Mouse (Mus musculus) WW6 (cell line): Measurements from ENCODE around the gene Mrgprh.

Source experiments
- DNase-seq: peaks from one replicate; pipeline ENCODE4 v3.0.0-alpha.2; 2013; ENCODE audit warnings: low read depth, low spot score

The Mrgprh gene

DNA sequence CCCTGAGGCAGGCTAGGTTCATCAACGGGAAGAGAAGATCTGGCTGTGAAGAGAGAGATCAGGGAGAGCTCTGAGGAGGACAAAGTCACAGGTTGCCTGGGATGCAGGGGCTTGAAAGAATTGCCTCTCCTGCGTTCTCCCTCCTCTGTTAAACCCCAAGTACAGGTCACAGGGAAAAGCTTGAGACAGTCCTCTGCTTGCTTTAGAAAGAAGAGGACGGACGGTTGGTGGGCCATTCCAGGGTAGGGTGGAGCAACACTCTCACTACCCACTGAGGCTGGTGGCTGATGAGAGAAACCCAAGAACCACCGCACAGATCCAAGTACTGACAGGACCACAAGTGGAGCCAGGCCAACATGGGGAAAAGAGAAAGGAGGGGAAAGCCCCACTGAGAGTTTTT lies at the start of gene Mrgprh:
Mrgprh (plus strand) TSS at position 301 of the 400 bp plus-strand sequence.
- no peak for DNase-seq

DNA sequence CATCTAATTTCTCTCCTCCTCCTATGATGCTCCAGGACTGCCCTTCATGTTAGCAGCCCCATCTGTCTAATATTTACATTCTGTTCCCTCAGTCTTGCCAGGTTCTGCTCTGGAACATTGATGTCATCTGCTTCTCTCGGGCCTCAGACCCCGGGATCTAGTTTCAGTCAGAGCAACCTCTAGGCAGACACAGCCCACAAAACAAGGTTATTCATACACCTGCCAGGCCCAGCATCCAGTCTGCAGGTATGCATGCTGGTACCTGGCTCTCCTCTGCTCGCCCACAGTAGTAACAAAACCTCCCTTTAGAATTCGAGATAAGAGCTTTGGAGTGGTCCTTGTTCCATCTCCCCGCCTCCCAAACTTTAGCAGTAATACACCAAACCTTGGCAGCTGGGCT lies 45.5 kb upstream of the Mrgprh start:
- DNase-seq, result no peak

DNA sequence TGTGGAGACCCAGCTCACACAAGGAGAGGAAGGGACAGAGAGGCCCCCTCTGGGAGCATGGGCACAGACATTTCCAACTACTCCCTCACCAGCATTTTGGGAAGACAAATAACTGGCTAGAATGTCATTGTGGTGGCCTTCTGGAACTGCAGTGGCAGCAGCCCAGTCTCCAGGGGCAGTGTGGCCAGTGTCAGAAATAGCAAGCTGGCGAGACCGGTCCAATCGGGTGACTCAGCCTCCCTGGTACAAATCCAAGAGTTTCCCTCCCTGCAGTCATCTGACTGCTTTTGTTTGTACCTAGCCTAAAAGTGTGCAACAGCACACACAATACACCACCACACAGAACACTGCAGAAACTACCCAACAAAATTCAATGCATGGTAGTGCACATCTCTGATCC lies 43.6 kb upstream of the Mrgprh start:
- DNase-seq, result no peak

DNA sequence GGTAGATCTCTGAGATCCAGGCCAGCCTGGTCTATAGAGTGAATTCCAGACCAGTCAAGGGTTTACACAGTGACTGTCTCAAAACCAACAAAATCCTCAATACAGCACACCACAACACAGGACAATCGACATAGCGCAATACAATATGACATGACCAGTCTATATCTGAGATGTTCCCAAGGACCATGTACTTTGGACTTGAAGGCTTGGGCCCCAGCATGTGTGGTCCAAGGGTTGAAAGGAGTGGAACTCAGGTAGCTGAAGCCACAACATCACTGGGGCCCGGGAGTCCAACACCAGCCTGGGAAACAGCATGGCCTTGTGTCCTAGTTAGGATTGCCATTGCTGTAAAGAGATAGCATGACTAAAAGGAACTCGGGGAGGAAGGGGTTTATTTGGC lies 43.2 kb upstream of the Mrgprh start:
- DNase-seq, result no peak

DNA sequence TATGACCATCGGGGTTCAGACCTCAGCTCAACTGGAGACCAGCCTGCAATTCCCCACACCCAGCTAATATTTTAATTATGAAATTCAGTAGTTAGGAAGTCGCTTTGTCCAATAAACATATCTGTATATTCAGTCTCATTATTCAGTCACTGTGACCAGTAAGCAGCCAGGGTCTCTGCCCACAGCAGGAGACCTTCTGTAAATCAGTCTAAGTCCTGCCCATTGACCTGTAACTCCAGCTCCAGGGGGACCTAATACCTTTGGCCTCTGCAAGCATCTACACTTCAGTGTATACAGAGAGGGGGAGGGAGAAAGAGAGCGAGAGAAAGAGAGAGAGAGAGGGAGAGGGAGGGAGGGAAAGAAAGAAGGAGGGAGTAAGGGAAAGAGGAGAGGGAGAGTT lies 41.5 kb upstream of the Mrgprh start:
- DNase-seq, result no peak

DNA sequence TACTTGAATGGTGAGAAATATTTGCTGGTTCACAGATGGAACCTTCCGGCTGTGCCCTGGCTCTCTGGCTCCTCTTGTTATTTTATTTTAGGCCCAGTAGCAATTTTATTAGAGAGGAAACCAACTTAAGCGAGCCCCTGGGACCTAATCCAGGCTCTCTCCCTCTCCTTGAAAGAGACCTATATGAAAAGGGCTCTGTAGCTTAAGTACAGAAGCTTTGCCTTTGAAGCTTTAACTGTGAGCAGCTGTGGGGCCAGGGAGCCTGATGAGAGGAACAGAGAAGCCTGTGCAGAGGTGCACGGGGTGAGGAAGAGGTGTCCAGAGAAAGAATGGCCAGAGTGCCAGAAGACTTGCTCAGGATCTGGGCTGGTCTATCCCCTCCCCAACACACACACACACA lies 41.0 kb upstream of the Mrgprh start:
- DNase-seq, result no peak

DNA sequence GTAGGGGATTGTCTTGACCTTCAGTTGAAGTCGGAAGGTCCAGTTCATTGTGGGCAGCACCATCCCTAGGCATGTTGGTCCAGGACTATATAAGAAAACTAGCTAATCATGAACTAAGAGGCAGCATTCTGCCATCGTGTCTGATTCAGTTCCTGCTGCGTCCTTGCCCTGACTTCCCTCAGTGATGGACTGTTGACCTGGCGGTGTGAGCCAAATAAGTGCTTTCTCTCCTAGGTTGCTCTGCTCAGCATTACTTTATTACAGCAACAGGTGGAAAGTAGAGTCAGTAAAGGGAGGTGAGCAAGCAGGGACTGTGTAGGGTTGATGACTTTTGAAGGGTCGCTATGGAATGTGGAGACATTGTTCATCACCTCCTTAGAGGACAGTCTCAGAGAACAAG lies 40.1 kb upstream of the Mrgprh start:
- no peak for DNase-seq

DNA sequence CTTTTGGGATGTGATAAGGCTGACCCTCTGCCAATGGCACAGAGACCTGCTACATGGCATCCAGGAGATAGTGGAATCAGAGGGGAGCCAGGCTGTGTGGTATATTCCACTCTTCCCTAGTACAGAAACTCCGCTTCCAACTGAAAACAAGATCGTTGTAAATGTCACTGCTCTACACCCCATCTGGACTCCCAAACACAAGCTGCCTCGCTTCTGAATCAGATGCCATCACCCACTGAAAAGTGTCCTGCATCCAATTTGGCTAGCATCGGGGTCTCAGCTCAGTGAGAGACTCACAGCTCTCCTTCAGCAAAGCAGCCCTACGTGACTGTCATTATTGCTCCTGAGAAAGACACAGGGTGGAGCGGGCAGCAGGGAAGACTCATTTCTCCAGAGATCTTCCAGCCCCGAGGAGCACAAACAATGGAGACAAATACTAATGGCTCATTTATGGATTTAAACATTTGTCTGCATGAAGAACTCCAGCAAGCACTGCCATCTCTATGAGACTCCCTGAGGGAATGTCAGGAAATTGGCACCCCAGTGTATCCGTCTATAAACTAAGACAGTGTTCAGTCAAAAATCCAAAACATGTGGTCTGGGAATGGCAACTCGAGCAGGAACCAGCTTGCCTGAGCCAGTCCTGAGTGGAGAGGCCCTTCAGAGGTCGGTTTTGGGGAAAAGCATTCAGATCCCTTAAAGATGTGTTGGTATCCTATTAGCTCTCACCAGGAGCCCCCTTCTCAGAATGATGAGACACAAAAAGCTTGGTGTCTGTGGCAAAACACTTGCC lies 36.2 kb upstream of the Mrgprh start:
- DNase-seq, result no peak

DNA sequence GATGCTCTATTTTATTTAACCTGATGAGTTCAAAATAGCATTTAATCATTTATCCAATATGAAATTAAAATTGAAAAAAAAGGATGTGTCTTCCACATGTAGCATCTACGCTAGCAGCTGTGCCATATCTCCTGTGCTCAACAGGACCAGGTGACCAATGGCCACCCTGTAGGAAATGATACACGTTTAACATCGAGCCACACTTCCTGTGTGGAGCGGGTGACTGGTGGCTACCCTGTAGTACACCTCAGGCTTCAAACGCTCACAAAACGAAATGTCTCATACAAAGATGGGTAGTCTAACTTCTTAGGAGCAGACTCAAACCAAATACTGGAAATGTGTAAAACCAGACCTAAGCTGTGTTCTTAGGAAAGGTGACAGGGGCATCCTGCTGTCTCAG lies 32.0 kb upstream of the Mrgprh start:
- no peak for DNase-seq

DNA sequence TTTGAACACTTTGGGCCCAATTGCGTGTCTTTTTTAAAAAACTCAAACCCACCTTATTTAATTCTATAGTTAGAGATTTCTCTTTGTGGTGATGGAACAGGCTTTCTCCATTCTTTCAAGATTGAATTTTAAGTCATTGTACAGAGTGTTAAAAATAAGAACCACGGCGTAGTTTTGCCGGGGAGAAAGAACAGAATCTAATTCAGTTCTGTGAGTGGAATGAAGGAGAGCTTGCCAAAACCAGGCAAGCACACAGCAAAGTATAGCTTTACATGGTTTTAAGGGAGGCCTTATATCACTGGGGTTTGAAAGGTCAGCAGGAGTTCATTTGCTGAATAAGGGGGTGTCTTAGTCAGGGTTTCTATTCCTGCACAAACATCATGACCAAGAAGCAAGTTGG lies 31.3 kb upstream of the Mrgprh start:
- DNase-seq, result no peak

DNA sequence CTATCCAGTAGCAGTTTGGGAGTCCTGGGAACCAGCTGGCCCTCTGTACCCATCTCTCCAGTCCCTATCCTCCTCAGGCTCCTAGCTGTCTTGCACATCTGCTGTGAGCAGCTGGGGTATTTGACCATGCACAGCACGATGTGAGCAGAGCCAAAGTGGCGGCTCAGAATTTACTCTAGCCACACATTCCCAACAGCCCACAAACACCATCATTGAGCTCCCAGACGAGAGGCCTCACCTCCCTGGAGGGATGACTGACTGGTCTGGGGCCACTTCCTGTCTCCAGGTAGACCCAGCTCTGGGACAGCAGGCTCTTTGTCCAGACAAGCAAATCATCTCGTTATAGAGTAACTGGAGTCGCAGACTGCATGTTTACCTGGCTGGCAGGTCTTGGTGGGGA lies 30.0 kb upstream of the Mrgprh start:
- DNase-seq, result no peak

DNA sequence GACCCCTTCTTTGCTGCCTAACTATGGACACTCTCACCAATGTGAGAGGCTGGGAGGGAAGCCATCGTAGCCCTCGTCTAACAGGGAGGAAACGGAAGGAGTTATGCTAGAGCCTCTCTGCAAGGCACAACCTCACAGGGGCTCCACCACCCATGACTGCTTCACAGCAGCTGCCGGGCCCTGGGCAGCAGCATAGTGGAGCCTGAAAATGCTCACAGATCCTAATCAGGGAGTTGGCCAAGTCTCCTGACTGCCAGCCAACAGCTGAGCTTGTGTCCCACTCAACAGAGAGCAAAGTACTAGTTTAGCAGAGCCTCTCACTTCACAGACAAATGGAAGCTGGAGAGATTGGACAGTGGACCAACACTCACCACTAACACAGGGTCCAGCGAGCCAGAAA lies 29.4 kb upstream of the Mrgprh start:
- no peak for DNase-seq

DNA sequence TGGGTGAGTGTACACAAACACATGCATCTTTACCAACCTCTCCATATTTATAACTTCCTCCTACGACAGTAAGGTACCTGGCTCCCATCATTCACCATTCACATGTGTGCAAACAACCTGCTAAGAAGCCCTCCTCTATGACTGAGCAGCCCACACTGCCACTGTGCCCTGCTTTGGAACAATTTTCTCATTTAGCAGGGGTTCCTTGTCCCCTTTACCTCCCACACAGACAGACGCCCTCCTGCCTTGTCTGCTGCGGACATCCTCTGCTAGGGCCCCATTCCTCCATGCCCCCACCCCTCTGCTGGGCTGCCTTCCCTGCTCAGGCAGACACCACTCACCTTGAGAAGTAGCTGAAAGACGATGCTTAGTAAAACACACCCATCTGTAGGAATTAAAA lies 28.1 kb upstream of the Mrgprh start:
- no peak for DNase-seq

DNA sequence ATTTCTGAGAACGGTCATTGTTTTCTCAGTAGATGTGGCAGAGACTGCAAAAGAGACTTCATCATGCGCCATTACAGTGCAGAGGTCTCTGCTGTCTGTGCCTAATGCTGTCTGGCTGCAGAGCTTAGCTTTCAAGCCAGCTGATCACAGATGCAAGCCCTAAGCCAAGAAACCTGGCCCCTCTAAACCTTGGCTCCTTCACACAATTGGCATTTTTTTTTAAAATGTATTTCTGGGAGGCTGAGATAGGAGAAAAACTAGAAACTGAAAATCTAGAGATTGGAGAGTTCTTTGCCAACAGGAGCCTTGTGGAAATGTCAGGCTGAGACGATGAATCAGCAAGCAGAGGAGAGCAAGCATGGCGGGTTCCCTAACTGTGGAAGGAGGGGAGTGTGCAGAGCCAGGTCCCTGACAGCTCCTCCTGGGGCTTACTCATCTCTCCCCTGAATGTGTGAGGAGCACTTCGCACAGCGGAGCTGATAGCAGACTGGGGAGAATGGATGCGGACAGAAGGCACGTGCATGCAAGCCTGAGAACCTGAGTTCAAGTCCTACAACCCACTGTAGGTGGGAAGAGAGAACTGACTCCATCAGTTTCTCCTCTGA lies 26.0 kb upstream of the Mrgprh start:
- DNase-seq, result no peak

DNA sequence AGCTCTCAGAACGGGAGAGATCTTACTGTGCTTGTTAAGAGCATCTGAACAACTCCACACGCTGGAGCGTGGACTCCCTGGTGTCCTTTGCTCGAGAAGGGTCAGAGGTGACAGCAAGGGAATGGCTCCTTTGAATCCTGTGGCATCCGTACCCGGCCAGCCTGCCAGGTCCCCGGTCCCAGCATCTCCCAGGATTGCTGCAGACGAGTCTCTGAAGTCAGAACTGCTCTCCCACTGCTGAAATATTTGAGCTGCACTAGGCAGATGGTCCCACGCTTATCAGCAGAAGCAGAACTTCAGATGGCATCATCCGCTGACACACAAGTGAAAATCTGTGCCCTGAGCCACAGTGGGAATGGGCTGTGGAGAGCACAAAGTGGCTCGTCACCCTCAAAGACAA lies 24.1 kb upstream of the Mrgprh start:
- no peak for DNase-seq

DNA sequence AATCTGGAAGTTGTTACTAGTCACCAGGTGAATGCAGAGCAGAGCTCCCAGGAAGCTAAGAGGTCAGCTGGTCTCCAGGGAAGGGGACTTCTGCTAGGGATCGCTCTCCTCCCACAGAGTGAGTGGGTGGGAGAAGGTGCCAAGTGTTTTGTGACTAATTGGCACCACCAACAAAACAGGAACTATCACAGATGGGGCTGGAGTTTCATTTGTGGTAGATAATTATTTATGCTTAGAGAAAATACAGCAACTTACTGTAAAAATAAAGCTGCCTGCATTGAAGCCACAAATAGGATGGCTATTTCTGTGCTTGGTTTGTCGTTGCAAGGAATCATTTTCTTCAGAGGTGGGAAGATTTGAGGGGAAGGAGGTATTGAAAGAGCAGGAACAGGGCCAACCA lies 22.0 kb upstream of the Mrgprh start:
- DNase-seq, result no peak

DNA sequence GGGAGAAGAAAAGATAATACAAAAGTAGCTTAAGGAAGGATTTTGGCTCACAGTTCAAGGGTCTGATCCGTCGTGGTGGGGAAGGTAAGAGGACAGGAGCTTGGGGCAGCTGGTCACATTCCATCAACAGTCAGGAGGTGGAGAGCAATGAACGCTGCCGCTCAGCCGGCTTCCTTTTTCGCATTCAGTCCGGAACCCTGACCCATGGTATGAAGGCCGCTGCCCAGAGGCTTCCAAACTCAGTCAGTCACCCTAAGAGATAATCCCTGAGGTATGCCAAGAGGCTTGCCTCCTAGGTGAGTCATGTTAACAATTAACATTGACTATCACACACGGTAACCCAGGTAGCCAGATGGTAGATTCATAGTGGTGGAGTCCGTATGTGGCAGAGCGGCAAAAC lies 21.4 kb upstream of the Mrgprh start:
- DNase-seq, result no peak

DNA sequence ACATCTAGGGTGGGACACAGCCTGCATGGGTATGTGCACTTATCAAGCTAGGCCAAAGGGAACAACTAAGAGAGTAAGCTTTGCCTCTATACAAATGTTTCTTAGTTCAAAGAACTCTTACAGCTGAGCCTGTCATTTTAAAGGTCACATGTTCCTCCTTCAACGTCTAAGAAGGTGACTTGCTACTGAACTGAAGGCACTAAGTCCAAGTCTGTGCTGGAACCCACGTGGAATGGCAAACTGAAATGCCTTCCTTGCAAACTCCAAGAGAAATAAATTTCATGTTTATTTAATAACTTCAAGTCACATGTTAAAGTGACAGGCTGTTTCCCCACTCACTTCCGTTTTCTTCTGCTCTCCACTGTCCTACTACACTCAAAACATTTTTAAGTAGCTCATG lies 18.4 kb upstream of the Mrgprh start:
- no peak for DNase-seq

DNA sequence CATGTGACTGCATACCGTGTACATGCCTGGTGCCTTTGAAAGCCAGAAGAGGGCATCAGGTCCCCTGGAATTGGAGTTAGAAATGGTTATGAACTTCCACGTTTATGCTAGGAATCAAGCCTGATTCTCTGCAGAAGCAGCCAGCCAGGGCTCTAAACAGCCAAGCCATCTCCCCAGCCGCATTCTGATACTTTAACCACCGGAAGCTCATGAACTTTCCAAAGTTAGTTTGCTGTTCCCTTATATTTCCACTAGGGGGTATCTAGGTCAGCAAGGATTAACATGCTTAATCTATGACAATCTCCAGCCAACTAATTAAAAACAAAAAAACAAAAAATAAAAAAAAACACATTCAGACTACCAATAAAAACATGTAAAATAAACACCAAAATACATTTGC lies 17.8 kb upstream of the Mrgprh start:
- DNase-seq, result no peak

DNA sequence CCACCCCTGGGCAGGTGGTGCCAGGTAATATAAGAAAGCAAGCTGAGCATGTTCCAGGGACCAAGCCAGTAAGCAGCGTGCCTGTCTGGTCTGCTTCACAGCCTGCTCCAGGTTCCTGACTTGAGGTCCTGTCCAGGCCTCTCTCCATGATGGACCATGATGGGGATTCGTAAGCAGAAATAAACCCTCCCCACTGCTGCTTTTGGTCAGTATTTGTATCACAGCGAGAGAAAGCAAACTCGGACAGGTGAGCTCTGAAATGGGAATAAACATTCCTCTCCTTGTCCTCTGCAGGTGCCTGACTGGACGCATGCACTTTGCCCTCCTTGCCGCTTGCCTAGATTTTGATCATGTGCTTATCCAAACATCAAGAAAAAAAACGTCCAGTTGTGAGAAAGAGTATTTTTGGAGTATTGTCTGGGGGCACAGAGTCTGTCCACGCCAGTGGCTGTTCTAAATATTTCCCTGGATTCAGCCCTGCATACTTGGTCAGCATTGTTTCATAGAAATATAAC lies 16.8 kb upstream of the Mrgprh start:
- DNase-seq, result no peak

DNA sequence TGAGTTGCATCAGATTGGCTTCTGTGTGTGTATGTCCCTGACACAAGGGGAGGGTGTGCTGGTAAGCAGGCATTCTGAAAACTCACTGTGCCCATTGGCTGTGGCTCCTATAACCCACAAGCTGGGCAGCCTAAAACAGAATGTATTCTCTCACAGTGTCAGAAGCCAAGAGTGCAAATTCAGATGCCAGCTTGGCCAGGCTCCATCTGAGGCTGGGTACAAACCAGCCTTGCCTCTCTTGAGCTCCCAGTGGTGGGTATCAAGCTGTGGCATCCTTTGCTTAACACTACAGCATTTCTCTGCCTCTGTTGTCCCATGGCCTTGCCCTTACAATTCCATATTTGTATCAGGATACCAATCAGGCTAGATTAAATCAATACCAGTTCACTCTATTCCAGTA lies 11.7 kb upstream of the Mrgprh start:
- no peak for DNase-seq

DNA sequence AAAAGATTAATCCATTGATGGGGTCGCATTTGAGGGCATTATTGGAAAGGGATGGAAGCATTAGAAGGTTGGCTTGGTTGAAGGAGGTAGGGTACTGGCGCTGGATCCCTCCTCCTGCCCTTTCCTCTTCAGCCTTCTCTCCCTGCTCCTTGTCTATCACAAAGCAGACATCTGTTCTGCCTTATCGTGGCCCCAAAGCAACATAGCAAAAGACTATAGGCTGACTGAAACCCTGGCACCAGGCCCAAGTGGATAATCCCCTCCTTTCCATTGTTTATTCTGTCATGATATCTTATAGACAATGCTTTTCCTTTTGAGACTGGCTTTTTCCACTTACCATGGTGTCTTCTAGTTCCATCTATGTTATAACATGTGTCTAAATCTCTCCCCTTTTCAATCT lies 10.4 kb upstream of the Mrgprh start:
- DNase-seq, result no peak

DNA sequence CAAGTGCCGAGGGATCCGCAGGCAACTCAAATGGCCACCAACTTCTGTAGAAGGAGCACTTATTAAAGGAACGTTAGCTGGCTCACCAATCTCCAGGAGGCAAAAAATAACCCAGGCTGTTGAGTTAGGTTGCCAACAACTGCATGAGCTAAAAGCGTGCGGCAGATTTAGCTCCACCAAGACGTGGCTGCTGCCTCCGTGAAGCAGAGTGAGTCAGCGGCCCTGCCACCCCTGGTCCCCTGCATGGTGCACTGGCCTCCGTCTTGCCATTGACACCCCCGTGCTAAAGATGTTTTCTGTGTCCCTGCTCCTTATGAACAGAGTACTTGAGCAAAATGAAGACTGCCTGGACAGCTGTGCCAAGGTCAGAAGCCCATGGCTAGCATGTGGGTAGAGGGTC lies 9.0 kb upstream of the Mrgprh start:
- DNase-seq, result no peak

DNA sequence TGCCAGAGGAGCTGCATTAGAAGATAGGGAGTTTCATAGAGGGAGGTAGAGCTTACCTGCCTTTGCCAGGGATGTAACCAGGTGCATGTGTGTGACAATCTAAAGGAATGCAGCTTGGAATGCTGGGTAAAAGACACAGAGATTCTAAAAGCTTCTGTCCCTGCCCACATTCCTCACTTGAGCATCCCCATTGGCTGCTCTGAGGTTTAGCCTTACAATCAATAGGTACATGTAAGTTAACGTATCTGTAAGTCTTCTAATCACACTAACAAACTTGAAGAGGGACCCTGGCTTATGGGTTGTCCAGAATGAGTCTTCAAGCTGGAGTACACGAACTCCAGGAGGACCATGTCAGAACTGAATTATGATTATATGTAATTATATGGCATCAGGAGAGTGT lies 7.8 kb upstream of the Mrgprh start, which contains the start of gene Mas1:
Mas1 (minus strand) TSS at position 101 of the 400 bp plus-strand sequence.
- DNase-seq, result no peak
